In the genomic region with DNA sequence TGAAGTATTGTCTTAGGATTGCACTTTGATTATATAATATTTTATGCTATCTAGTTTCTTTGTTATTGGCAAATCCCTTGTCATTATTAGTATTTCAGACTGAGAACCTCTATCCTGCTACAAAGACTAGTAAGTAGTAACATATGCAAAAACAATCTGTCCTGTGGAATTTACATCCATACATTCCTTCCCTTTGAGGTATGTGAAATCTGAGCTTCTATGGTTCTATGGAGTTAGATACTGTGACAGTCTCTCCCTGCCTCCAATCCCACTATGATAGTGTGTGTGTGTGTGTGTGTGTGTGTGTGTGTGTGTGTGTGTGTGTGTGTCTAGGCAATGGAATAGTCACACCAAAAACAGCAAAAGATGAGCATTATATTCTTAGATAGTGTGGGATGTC, we compare ENCODE assay signal across 25 mouse cellular contexts.
DNase-seq lines count a peak whose midpoint lies in the region; ATAC-seq and TF ChIP-seq lines count a peak whose summit lies in the region.
"Had no signal": no experiment of that assay in that cellular context is flagged by ENCODE, and none has a peak within 500 bp of the region (broad histone marks: within the 10 kb centered on the region; RNA-seq: fewer than 3 reads in every experiment).

No protein-coding gene starts in this region.

- H3K4me2 ChIP-seq in kidney, postnatal 0 days (ENCODE audit: low read length) = no peak overlapping the region
- H3K4me2 ChIP-seq in embryonic facial prominence, embryonic 15.5 days (replicated peaks) = no peak overlapping the region
- H3K4me2 ChIP-seq in limb, embryonic 15.5 days = no peak overlapping the region
- H3K4me2 ChIP-seq in forebrain, postnatal 0 days (ENCODE audit: low read depth) = no peak overlapping the region
- H3K4me2 ChIP-seq: forebrain, embryonic 15.5 days; hindbrain, embryonic 14.5 days; liver, embryonic 11.5 days; midbrain, embryonic 11.5 days had no signal

- H3K36me3 ChIP-seq in kidney, postnatal 0 days (ENCODE audit: insufficient read depth, low read length) = no peaks in the 10 kb centered on the region
- H3K36me3 ChIP-seq in embryonic facial prominence, embryonic 15.5 days = no peaks in the 10 kb centered on the region
- H3K36me3 ChIP-seq in limb, embryonic 15.5 days = no peaks in the 10 kb centered on the region
- no peaks in the 10 kb centered on the region for H3K36me3 ChIP-seq in forebrain, postnatal 0 days (ENCODE audit: insufficient read depth)
- no peaks in the 10 kb centered on the region for H3K36me3 ChIP-seq in thymus, adult 2 months (ENCODE audit: control insufficient read depth, insufficient read depth, low read length)
- H3K36me3 ChIP-seq: forebrain, embryonic 15.5 days had no signal

- no peak overlapping the region for H3K9ac ChIP-seq in kidney, postnatal 0 days (ENCODE audit: low read depth, low read length)
- no peak overlapping the region for H3K9ac ChIP-seq in embryonic facial prominence, embryonic 15.5 days
- H3K9ac ChIP-seq in limb, embryonic 15.5 days = no peak overlapping the region
- H3K9ac ChIP-seq in forebrain, postnatal 0 days = no peak overlapping the region
- H3K9ac ChIP-seq: forebrain, embryonic 15.5 days; hindbrain, embryonic 14.5 days had no signal

- no peak for TF ChIP-seq POLR2A in thymus, adult 2 months (IDR thresholded peaks at IDR 0.05; ENCODE audit: control insufficient read depth, extremely low read depth, insufficient read depth, low read length, poor library complexity)

- H3K4me3 ChIP-seq in kidney, postnatal 0 days (replicated peaks; ENCODE audit: low read depth, low read length) = no peak overlapping the region
- no peak overlapping the region for H3K4me3 ChIP-seq in embryonic facial prominence, embryonic 15.5 days (replicated peaks)
- no peak overlapping the region for H3K4me3 ChIP-seq in limb, embryonic 15.5 days
- H3K4me3 ChIP-seq in forebrain, postnatal 0 days (ENCODE audit: low read depth, low read length) = no peak overlapping the region
- H3K4me3 ChIP-seq in thymus, adult 2 months (ENCODE audit: control insufficient read depth, insufficient read depth, low read length) = no peak overlapping the region
- H3K4me3 ChIP-seq: forebrain, embryonic 15.5 days; heart, adult 2 months; layer of hippocampus, adult 2 months had no signal

- no peaks in the 10 kb centered on the region for H3K4me1 ChIP-seq in kidney, postnatal 0 days (replicated peaks; ENCODE audit: insufficient read depth, low read length)
- H3K4me1 ChIP-seq in embryonic facial prominence, embryonic 15.5 days = no peaks in the 10 kb centered on the region
- H3K4me1 ChIP-seq in limb, embryonic 15.5 days = peaks cover 5% of the 10 kb centered on the region; the same call in 1 of the 2 replicates
- H3K4me1 ChIP-seq in forebrain, postnatal 0 days (ENCODE audit: insufficient read depth) = no peaks in the 10 kb centered on the region
- H3K4me1 ChIP-seq in thymus, adult 2 months (replicated peaks; ENCODE audit: control insufficient read depth, insufficient read depth, low read length) = no peaks in the 10 kb centered on the region

- DNase-seq in kidney, postnatal 0 days (ENCODE audit: low spot score) = peak; percentile 19
- DNase-seq in kidney, adult 9 months = no peak
- peak; percentile 20 for DNase-seq in embryo, embryonic 9.5 days (ENCODE audit: extremely low spot score)
- DNase-seq in forebrain, postnatal 0 days = no peak
- DNase-seq in thymus, adult 2 months = no peak
- no peak for DNase-seq in frontal cortex, postnatal 36 days (ENCODE audit: low spot score in 2 of 2)
- DNase-seq: adrenal gland, adult 2 months; cerebellum, adult 11 months; gastrocnemius, postnatal 36 days; heart, adult 2 months; kidney, adult 8-10 months; kidney, postnatal 25 days; lung, adult 18-20 months; lung, postnatal 10 days; thymus, postnatal 14 days had no signal

- H3K27ac ChIP-seq in kidney, postnatal 0 days = no peak overlapping the region
- H3K27ac ChIP-seq in embryonic facial prominence, embryonic 15.5 days (replicated peaks) = peak overlapping the region; percentile 34; the same call in 1 of the 2 replicates
- H3K27ac ChIP-seq in limb, embryonic 15.5 days = peak overlapping the region; percentile 75; the same call in 1 of the 2 replicates
- H3K27ac ChIP-seq in forebrain, postnatal 0 days (ENCODE audit: low read depth, low read length) = no peak overlapping the region
- H3K27ac ChIP-seq in thymus, adult 2 months (ENCODE audit: control insufficient read depth, insufficient read depth, low read length) = no peak overlapping the region
- H3K27ac ChIP-seq: forebrain, embryonic 15.5 days; heart, adult 2 months; hindbrain, embryonic 14.5 days; layer of hippocampus, adult 2 months; stomach, postnatal 0 days had no signal

- no peaks in the 10 kb centered on the region for H3K9me3 ChIP-seq in kidney, postnatal 0 days (replicated peaks; ENCODE audit: low read length)
- no peaks in the 10 kb centered on the region for H3K9me3 ChIP-seq in embryonic facial prominence, embryonic 15.5 days (replicated peaks)
- H3K9me3 ChIP-seq in limb, embryonic 15.5 days = no peaks in the 10 kb centered on the region
- H3K9me3 ChIP-seq in forebrain, postnatal 0 days (ENCODE audit: low read length) = no peaks in the 10 kb centered on the region
- H3K9me3 ChIP-seq: forebrain, embryonic 15.5 days had no signal

- H3K27me3 ChIP-seq in kidney, postnatal 0 days (ENCODE audit: insufficient read depth, low read length) = no peaks in the 10 kb centered on the region
- no peaks in the 10 kb centered on the region for H3K27me3 ChIP-seq in embryonic facial prominence, embryonic 15.5 days
- H3K27me3 ChIP-seq in limb, embryonic 15.5 days = no peaks in the 10 kb centered on the region
- H3K27me3 ChIP-seq in forebrain, postnatal 0 days (ENCODE audit: insufficient read depth, low read length) = no peaks in the 10 kb centered on the region
- H3K27me3 ChIP-seq in thymus, adult 2 months (ENCODE audit: control insufficient read depth, insufficient read depth, low read length) = no peaks in the 10 kb centered on the region
- H3K27me3 ChIP-seq: forebrain, embryonic 15.5 days; Patski had no signal

- no peak for ATAC-seq in kidney, postnatal 0 days (replicated peaks; ENCODE audit: low FRiP score, low read depth)
- no peak; the same call in 1 of the 2 replicates for ATAC-seq in embryonic facial prominence, embryonic 15.5 days (ENCODE audit: insufficient number of reproducible peaks, low FRiP score, low TSS enrichment, low read depth)
- ATAC-seq in limb, embryonic 15.5 days (ENCODE audit: insufficient number of reproducible peaks, low FRiP score, low TSS enrichment, low read depth) = no peak
- ATAC-seq in forebrain, postnatal 0 days = no peak
- ATAC-seq: CD4-positive, CD25-positive, alpha-beta regulatory T cell, adult 4 months; forebrain, embryonic 15.5 days; Patski had no signal

- no peak for TF ChIP-seq CTCF in kidney, postnatal 0 days (IDR thresholded peaks at IDR 0.05; ENCODE audit: low read depth)
- no peak for TF ChIP-seq CTCF in forebrain, postnatal 0 days (IDR thresholded peaks at IDR 0.05; ENCODE audit: low read depth)
- no peak for TF ChIP-seq CTCF in thymus, adult 2 months (IDR thresholded peaks at IDR 0.05; ENCODE audit: borderline replicate concordance, control insufficient read depth, extremely low read depth, insufficient read depth, low read length, poor library complexity)

Comparison
In these comparisons a context has a peak if more than half of its experiments do, and no peak if none do; other contexts are left out.
1. DNase-seq: peak in kidney, postnatal 0 days (single experiment) and embryo, embryonic 9.5 days (single experiment); none in kidney, adult 9 months (single experiment), forebrain, postnatal 0 days (single experiment), thymus, adult 2 months (single experiment) and frontal cortex, postnatal 36 days (0 of 2).
2. H3K27ac ChIP-seq: peak in embryonic facial prominence, embryonic 15.5 days (single experiment) and limb, embryonic 15.5 days (single experiment); none in kidney, postnatal 0 days (single experiment), forebrain, postnatal 0 days (single experiment) and thymus, adult 2 months (single experiment).